Mouse (Mus musculus): Measurements from ENCODE around the gene Uox. TPM values are rescaled to one million over a fixed set of nuclear protein-coding genes. Genes with fewer than 3 reads are reported as not detected.

Uox gene
- total RNA-seq, 2 experiments from 2014 or later, result not detected

- DNase-seq, result no peak
Measured at GRCm38 (mm10) chr3:146625766-146626165, 55.5 kb downstream of the Uox start.

GRCm38 (mm10) chr3:146628227-146628982 is 58.2 kb downstream of the Uox start:
- DNase-seq, result no peak

- DNase-seq, result no peak
Measured at GRCm38 (mm10) chr3:146632506-146632905, 62.3 kb downstream of the Uox start.

- no peak for DNase-seq
Measured at GRCm38 (mm10) chr3:146641818-146642427, 71.7 kb downstream of the Uox start.

- no peak for DNase-seq
Measured at GRCm38 (mm10) chr3:146649311-146649894, 79.2 kb downstream of the Uox start.

- DNase-seq, result no peak
Measured at GRCm38 (mm10) chr3:146650716-146651115, 80.5 kb downstream of the Uox start.

GRCm38 (mm10) chr3:146651217-146651616 is 81.0 kb downstream of the Uox start, which contains the start of gene 4930503B20Rik:
Gene 4930503B20Rik, minus strand, starts transcription at chr3:146651317.
- DNase-seq, result no peak

GRCm38 (mm10) chr3:146652431-146652830 is 82.2 kb downstream of the Uox start:
- no peak for DNase-seq

GRCm38 (mm10) chr3:146653692-146654091 is 83.5 kb downstream of the Uox start:
- no peak for DNase-seq

- no peak for DNase-seq
Measured at GRCm38 (mm10) chr3:146655111-146655577, 84.9 kb downstream of the Uox start.

GRCm38 (mm10) chr3:146657433-146657832 is 87.2 kb downstream of the Uox start:
- DNase-seq, result no peak

GRCm38 (mm10) chr3:146658061-146658639 is 87.9 kb downstream of the Uox start:
- DNase-seq, result no peak

- DNase-seq, result no peak
Measured at GRCm38 (mm10) chr3:146659321-146659720, 89.1 kb downstream of the Uox start.

GRCm38 (mm10) chr3:146661001-146661400 is 90.8 kb downstream of the Uox start:
- DNase-seq, result no peak

- no peak for DNase-seq
Measured at GRCm38 (mm10) chr3:146661907-146662306, 91.7 kb downstream of the Uox start.

GRCm38 (mm10) chr3:146671121-146671520 is 100.9 kb downstream of the Uox start:
- DNase-seq, result peak; percentile 46

GRCm38 (mm10) chr3:146675101-146675500 is 104.9 kb downstream of the Uox start:
- no peak for DNase-seq

GRCm38 (mm10) chr3:146676193-146676592 is 106.0 kb downstream of the Uox start:
- DNase-seq, result no peak

- no peak for DNase-seq
Measured at GRCm38 (mm10) chr3:146679646-146680045, 109.4 kb downstream of the Uox start.

- no peak for DNase-seq
Measured at GRCm38 (mm10) chr3:146680625-146681024, 110.4 kb downstream of the Uox start.

GRCm38 (mm10) chr3:146681696-146682095 is 111.5 kb downstream of the Uox start:
- no peak for DNase-seq

Data from heart, postnatal 4 days (tissue).